Mouse (Mus musculus): ENCODE data around the gene Prss12. TPM values are rescaled to one million over a fixed set of nuclear protein-coding genes. Genes with fewer than 3 reads are reported as not detected.
A peak's percentile ranks its signal among the peaks of the same experiment; 100 is the strongest.

The Prss12 gene
- polyA plus RNA-seq, 1 experiment from 2014 or later: 5.2 TPM

GRCm38 (mm10) chr3:123440490-123440889 is 6.2 kb upstream of the Prss12 start:
- Histone ChIP-seq H3K36me3 (no peaks in the 10 kb centered on the region), H3K27me3 (ENCODE audit: low read depth, poor library complexity, severe bottlenecking) (peaks cover 20% of the 10 kb centered on the region), H3K27ac (replicated peaks) (no peak overlapping the region), H3K4me1 (no peaks in the 10 kb centered on the region), H3K4me3 (no peak overlapping the region), H3K9me3 (replicated peaks) (no peaks in the 10 kb centered on the region)
- WGBS: 87% methylated on average over 7 of the region's 7 CpGs
- no peak for DNase-seq (ENCODE audit: low spot score)

GRCm38 (mm10) chr3:123444466-123444865 is 2.2 kb upstream of the Prss12 start:
- WGBS: 81% methylated on average over 1 of the region's 1 CpGs
- Histone ChIP-seq H3K4me1 (peaks cover 22% of the 10 kb centered on the region), H3K4me3 (no peak overlapping the region), H3K27ac (replicated peaks) (no peak overlapping the region), H3K36me3 (no peaks in the 10 kb centered on the region), H3K9me3 (replicated peaks) (no peaks in the 10 kb centered on the region), H3K27me3 (ENCODE audit: low read depth, poor library complexity, severe bottlenecking) (peaks cover 58% of the 10 kb centered on the region)
- no peak for DNase-seq (ENCODE audit: low spot score)

- peak overlapping the region; percentile 86 for H3K4me3 ChIP-seq
- H3K27me3 ChIP-seq (ENCODE audit: low read depth, poor library complexity, severe bottlenecking): peaks cover 64% of the 10 kb centered on the region
- no peaks in the 10 kb centered on the region for H3K9me3 ChIP-seq (replicated peaks)
- H3K27ac ChIP-seq (replicated peaks): peak overlapping the region; percentile 79
- peaks cover 22% of the 10 kb centered on the region for H3K4me1 ChIP-seq
- H3K36me3 ChIP-seq: no peaks in the 10 kb centered on the region
- DNase-seq (ENCODE audit: low spot score): peak; percentile 55
- 12% methylated on average over 13 of the region's 13 CpGs for WGBS
Observed at GRCm38 (mm10) chr3:123447538-123448059, 886 bp downstream of the Prss12 start.

- Histone ChIP-seq H3K4me3 (peak overlapping the region; percentile 86), H3K9me3 (replicated peaks) (no peaks in the 10 kb centered on the region), H3K27me3 (ENCODE audit: low read depth, poor library complexity, severe bottlenecking) (peaks cover 64% of the 10 kb centered on the region), H3K4me1 (peaks cover 22% of the 10 kb centered on the region), H3K36me3 (no peaks in the 10 kb centered on the region), H3K27ac (replicated peaks) (no peak overlapping the region)
- DNase-seq (ENCODE audit: low spot score): peak; percentile 34
- 8% methylated on average over 10 of the region's 10 CpGs for WGBS
Observed at GRCm38 (mm10) chr3:123448096-123448495, 1.4 kb downstream of the Prss12 start.

GRCm38 (mm10) chr3:123450107-123450506 is 3.4 kb downstream of the Prss12 start:
- 73% methylated on average over 6 of the region's 6 CpGs for WGBS
- H3K27me3 ChIP-seq (ENCODE audit: low read depth, poor library complexity, severe bottlenecking): peaks cover 48% of the 10 kb centered on the region
- no peak overlapping the region for H3K4me3 ChIP-seq

DNA sequence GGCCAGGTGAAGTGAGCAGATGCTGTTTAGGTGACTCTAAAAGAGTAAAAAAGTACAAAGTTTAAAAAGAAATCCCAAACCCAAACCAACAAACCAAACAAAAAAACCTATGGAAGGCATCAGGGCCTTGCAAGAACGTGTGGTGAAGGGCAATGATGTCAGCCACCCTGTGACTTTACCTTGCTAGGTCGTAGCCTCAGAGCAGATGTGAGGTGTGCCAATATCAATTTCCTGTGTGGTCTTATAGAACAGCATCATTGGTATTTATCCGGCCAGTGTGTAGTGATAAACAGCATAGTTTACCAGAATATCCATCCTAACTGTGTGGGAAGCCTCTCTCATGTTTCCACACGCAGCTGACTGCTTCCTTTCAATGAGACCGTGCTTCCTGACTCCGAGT is 6.2 kb downstream of the Prss12 start:
- Histone ChIP-seq H3K36me3 (no peaks in the 10 kb centered on the region), H3K27ac (replicated peaks) (no peak overlapping the region), H3K27me3 (ENCODE audit: low read depth, poor library complexity, severe bottlenecking) (peaks cover 20% of the 10 kb centered on the region), H3K4me1 (peaks cover 4% of the 10 kb centered on the region), H3K9me3 (replicated peaks) (no peaks in the 10 kb centered on the region), H3K4me3 (no peak overlapping the region)
- no peak for DNase-seq (ENCODE audit: low spot score)
- 84% methylated on average over 6 of the region's 6 CpGs for WGBS

More at GRCm38 (mm10) chr3:123450107-123450506, 3.4 kb downstream of the Prss12 start:
- Histone ChIP-seq H3K4me1 (peaks cover 22% of the 10 kb centered on the region), H3K27ac (replicated peaks) (no peak overlapping the region), H3K36me3 (no peaks in the 10 kb centered on the region), H3K9me3 (replicated peaks) (no peaks in the 10 kb centered on the region)
- no peak for DNase-seq (ENCODE audit: low spot score)

- WGBS: 67% methylated on average over 1 of the region's 1 CpGs
- Histone ChIP-seq H3K9me3 (replicated peaks) (no peaks in the 10 kb centered on the region), H3K27me3 (ENCODE audit: low read depth, poor library complexity, severe bottlenecking) (no peaks in the 10 kb centered on the region), H3K4me3 (no peak overlapping the region), H3K27ac (replicated peaks) (no peak overlapping the region), H3K36me3 (no peaks in the 10 kb centered on the region), H3K4me1 (no peaks in the 10 kb centered on the region)
- DNase-seq (ENCODE audit: low spot score): no peak
Observed at GRCm38 (mm10) chr3:123459492-123459891, 12.8 kb downstream of the Prss12 start.

GRCm38 (mm10) chr3:123460436-123460835 is 13.7 kb downstream of the Prss12 start:
- DNase-seq (ENCODE audit: low spot score): no peak
- 77% methylated on average over 1 of the region's 1 CpGs for WGBS

DNA sequence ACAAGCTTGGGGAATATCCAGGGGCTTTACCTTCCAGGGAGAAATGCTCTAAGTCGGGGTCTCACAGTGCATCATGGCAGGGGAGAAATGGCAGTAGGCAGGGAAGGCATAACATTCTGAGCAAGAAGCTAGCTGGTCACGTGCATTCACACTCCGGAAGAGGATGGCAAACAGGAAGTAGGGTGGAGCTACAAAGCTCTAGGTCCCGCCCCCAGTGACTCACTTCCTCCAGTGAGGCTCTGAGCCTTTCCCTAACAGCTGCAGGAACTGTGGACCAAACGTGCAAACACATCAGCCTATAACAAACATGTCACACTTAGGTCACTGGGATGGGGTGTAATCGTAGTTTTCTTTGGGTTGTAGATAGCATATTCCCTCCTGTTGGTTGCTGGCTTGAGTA is 15.6 kb downstream of the Prss12 start:
- Histone ChIP-seq H3K27ac (replicated peaks) (no peak overlapping the region), H3K27me3 (ENCODE audit: low read depth, poor library complexity, severe bottlenecking) (no peaks in the 10 kb centered on the region), H3K9me3 (replicated peaks) (no peaks in the 10 kb centered on the region), H3K4me3 (no peak overlapping the region), H3K36me3 (no peaks in the 10 kb centered on the region), H3K4me1 (no peaks in the 10 kb centered on the region)
- WGBS: 86% methylated on average over 6 of the region's 6 CpGs
- DNase-seq (ENCODE audit: low spot score): no peak

More at GRCm38 (mm10) chr3:123460436-123460835, 13.7 kb downstream of the Prss12 start:
- no peak overlapping the region for H3K4me3 ChIP-seq
- no peaks in the 10 kb centered on the region for H3K4me1 ChIP-seq
- no peaks in the 10 kb centered on the region for H3K36me3 ChIP-seq
- no peaks in the 10 kb centered on the region for H3K9me3 ChIP-seq (replicated peaks)
- H3K27ac ChIP-seq (replicated peaks): no peak overlapping the region
- no peaks in the 10 kb centered on the region for H3K27me3 ChIP-seq (ENCODE audit: low read depth, poor library complexity, severe bottlenecking)

DNA sequence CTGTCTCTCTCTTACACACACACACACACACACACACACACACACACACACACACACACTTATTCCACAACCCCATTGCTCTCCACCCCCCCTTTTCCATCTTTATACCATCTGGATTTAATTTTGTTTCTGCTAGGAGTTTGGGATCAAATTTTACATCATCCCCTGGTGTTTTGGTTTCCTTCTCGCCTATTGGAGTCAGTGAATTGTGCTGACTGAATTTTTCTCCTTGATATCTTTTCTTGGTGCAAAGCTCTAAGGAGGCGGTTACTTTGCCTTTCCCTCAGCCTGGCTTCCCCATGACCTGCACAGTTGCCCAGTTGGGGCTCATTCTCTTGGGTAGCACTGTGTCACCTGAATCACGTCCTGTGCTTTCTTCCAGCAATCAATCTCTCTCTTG is 30.1 kb downstream of the Prss12 start:
- Histone ChIP-seq H3K9me3 (replicated peaks) (no peaks in the 10 kb centered on the region), H3K27ac (replicated peaks) (no peak overlapping the region), H3K4me3 (no peak overlapping the region), H3K27me3 (ENCODE audit: low read depth, poor library complexity, severe bottlenecking) (no peaks in the 10 kb centered on the region), H3K4me1 (no peaks in the 10 kb centered on the region), H3K36me3 (no peaks in the 10 kb centered on the region)
- WGBS: 80% methylated on average over 3 of the region's 3 CpGs
- no peak for DNase-seq (ENCODE audit: low spot score)

- no peak overlapping the region for H3K4me3 ChIP-seq
- H3K36me3 ChIP-seq: no peaks in the 10 kb centered on the region
- H3K27me3 ChIP-seq (ENCODE audit: low read depth, poor library complexity, severe bottlenecking): no peaks in the 10 kb centered on the region
- H3K4me1 ChIP-seq: no peaks in the 10 kb centered on the region
- H3K27ac ChIP-seq (replicated peaks): no peak overlapping the region
- no peak for DNase-seq (ENCODE audit: low spot score)
- H3K9me3 ChIP-seq (replicated peaks): no peaks in the 10 kb centered on the region
- WGBS: 93% methylated on average over 6 of the region's 6 CpGs
Observed at GRCm38 (mm10) chr3:123481266-123481665, 34.6 kb downstream of the Prss12 start.

DNA sequence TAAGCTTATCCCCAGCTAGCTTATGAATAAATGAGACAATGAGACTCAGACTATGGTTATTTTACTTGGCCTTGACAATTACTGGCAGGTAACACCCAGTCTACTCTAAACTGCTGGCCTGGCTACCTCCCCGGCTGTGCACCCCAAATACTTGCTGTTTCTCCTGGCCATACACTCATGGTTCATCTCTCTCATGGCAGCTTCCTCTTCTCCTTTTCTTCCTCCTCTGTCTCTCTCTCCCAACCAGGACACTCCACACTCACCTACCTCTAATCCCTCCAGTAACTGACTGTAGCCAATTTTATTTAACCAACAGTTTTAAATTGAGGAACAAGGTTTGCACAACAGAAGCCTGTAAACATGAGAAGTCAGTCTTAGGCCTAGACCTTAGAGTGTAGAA is 45.1 kb downstream of the Prss12 start:
- Histone ChIP-seq H3K9me3 (replicated peaks) (no peaks in the 10 kb centered on the region), H3K36me3 (no peaks in the 10 kb centered on the region), H3K4me3 (no peak overlapping the region), H3K4me1 (no peaks in the 10 kb centered on the region), H3K27me3 (ENCODE audit: low read depth, poor library complexity, severe bottlenecking) (no peaks in the 10 kb centered on the region), H3K27ac (replicated peaks) (no peak overlapping the region)
- no peak for DNase-seq (ENCODE audit: low spot score)
- WGBS: 95% methylated on average over 1 of the region's 1 CpGs

GRCm38 (mm10) chr3:123493163-123493562 is 46.5 kb downstream of the Prss12 start:
- DNase-seq (ENCODE audit: low spot score): no peak
- WGBS: 96% methylated on average over 3 of the region's 3 CpGs
- no peaks in the 10 kb centered on the region for H3K27me3 ChIP-seq (ENCODE audit: low read depth, poor library complexity, severe bottlenecking)
- no peaks in the 10 kb centered on the region for H3K36me3 ChIP-seq
- no peaks in the 10 kb centered on the region for H3K9me3 ChIP-seq (replicated peaks)
- no peaks in the 10 kb centered on the region for H3K4me1 ChIP-seq
- H3K27ac ChIP-seq (replicated peaks): no peak overlapping the region
- H3K4me3 ChIP-seq: no peak overlapping the region

DNA sequence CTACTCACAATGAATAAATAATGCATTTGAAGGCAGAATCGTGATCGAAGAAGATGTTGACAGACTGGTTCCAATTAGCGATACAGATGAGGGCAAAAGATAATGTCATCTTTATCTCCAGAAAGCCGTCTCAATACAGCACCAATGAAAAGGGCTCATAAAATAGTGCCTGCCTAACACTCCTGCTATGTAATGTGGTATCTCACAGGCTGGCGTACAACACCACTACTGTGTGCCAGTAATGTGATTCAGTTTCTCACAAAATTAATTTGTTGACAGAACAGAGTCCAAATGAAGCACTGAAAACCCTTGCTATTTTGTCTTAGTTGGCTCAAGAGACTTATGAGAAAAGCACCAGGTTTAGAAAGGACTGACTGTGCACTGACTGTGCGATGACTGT is 48.4 kb downstream of the Prss12 start:
- H3K4me1 ChIP-seq: no peaks in the 10 kb centered on the region
- H3K36me3 ChIP-seq: no peaks in the 10 kb centered on the region
- no peaks in the 10 kb centered on the region for H3K9me3 ChIP-seq (replicated peaks)
- WGBS: 89% methylated on average over 6 of the region's 6 CpGs
- no peak for DNase-seq (ENCODE audit: low spot score)
- no peak overlapping the region for H3K4me3 ChIP-seq
- no peak overlapping the region for H3K27ac ChIP-seq (replicated peaks)
- H3K27me3 ChIP-seq (ENCODE audit: low read depth, poor library complexity, severe bottlenecking): no peaks in the 10 kb centered on the region

Data from midbrain, embryonic 10.5 days (tissue).